Mouse (Mus musculus): ENCODE data around the gene Spata31d1b.
A peak's percentile ranks its signal among the peaks of the same experiment; 100 is the strongest.
"Not testable (repeated sequence)": the region's sequence is repeated elsewhere in the genome, so short reads cannot be mapped to it uniquely, and the experiment has no call there.

Spata31d1b gene

GRCm38 (mm10) chr13:59711984-59712383, at the start of gene Spata31d1b:
TSS of gene Spata31d1b (plus strand) at chr13:59712284.
- not testable (repeated sequence) for DNase-seq (ENCODE audit: low spot score)

- DNase-seq (ENCODE audit: low spot score): no peak
These were observed 48.0 kb upstream of the Spata31d1b start for GRCm38 (mm10) chr13:59663939-59664712.

DNA sequence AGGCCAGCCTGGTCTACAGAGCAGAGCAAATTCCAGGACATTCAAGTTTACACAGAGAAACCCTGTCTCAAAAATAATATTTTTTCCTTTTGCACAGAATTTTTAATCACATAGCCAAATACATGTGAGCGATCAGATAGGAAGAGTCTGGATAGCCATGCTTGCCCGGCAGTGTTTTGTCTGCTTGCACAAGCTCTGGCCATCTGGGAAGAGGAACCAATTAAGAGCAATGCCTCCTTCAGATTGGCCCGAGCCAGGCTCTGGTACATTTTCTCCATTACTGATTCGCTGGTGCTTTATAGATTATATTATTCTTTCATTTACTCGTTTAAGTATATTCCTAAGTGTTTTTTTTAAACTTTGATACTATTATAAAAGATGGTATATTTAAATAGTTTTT, 44.3 kb upstream of the Spata31d1b start:
- DNase-seq (ENCODE audit: low spot score): no peak

- no peak for DNase-seq (ENCODE audit: low spot score)
These were observed 43.5 kb upstream of the Spata31d1b start for GRCm38 (mm10) chr13:59668501-59669093.

DNA sequence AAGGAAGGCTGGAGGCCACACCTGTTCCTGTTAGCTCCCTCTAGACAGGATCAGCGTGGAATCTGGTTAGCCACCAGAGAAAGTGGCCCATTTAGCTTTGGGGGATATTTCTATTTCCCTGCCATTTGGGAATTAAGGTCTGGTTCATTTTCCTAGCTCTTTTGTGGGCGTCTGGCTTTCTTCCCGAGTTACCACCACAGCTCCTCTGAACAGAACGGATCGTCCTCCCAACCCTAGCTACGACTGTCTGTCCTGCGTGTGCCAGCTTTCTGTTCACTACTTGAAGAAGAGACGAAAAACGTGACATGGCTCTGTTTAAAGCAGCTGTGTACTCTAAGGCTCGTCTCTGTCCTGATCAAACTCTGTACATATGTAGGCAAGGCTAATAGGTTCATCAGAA, 42.1 kb upstream of the Spata31d1b start:
- no peak for DNase-seq (ENCODE audit: low spot score)

- peak; percentile 63 for DNase-seq (ENCODE audit: low spot score)
These were observed 40.6 kb upstream of the Spata31d1b start for GRCm38 (mm10) chr13:59671521-59671920.

- DNase-seq (ENCODE audit: low spot score): no peak
These were observed 39.8 kb upstream of the Spata31d1b start for GRCm38 (mm10) chr13:59672248-59672647.

GRCm38 (mm10) chr13:59673597-59673996, 38.5 kb upstream of the Spata31d1b start:
- peak; percentile 34 for DNase-seq (ENCODE audit: low spot score)

GRCm38 (mm10) chr13:59674215-59674614, 37.9 kb upstream of the Spata31d1b start:
- peak; percentile 61 for DNase-seq (ENCODE audit: low spot score)

DNA sequence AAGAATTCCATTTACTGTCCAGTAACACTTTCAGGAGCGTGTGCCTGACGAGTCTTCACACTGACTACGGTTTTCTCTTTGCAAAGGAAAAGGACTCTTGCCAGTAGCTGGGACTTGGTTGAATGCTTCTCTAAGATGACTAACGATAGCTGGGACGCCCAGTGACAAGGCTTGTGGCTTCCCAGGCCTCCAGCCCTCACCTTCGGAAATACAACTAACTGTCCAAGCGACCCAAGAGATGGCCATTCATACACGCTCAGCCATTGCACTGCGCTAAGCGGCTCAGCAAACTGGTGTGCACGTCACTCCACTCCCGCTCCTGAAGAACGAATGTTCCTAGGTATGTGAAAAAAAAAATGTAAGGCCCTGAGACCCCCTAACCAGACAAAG, 37.3 kb upstream of the Spata31d1b start:
- DNase-seq (ENCODE audit: low spot score): peak; percentile 69

- DNase-seq (ENCODE audit: low spot score): peak; percentile 78
These were observed 36.7 kb upstream of the Spata31d1b start, which contains the start of gene Golm1 for GRCm38 (mm10) chr13:59675151-59676011. TSS of gene Golm1 (minus strand) at chr13:59675811.

DNA sequence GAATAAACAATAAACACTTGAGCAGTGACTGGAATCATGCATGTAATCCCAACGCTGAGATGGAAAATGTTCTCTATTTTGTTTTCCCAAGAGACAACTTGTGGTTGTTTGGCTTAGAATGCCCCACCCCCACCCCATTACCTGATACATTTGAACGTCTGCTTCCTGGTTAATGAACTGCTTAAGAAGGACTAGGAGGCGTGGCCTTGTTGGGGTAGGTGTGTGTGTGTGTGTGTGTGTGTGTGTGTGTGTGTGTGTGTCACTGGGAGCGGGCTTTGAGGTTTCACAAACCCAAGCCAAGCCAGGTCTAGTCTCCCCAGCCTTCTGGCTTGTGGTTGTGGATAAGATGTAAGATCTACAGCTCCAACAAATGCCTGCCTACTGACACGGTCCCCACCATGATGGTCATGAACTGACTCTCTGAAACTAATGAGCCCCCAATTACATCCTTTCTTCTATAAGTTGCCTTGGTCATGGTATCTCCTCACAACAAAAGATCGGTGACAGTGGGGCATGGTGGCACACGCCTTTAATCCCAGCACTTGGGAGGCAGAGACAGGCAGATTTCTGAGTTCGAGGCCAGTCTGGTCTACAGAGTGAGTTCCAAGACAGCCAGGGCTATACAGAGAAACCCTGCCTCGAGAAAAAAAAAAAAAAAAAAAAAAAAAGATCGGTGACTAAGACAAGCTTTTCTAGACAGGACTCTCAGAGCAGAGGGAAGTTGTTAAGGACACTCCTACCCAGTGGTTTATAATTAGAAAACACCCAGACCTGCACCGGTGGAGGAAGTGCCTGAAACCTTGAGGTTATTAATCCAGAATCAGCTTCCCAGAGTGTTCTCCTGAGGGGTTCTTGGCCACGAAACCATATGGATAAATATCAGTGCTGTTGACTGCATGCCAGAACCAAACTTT, 35.5 kb upstream of the Spata31d1b start:
- DNase-seq (ENCODE audit: low spot score): no peak

- DNase-seq (ENCODE audit: low spot score): no peak
These were observed 32.8 kb upstream of the Spata31d1b start for GRCm38 (mm10) chr13:59679306-59679705.

- no peak for DNase-seq (ENCODE audit: low spot score)
These were observed 32.2 kb upstream of the Spata31d1b start for GRCm38 (mm10) chr13:59679908-59680307.

- DNase-seq (ENCODE audit: low spot score): no peak
These were observed 29.5 kb upstream of the Spata31d1b start for GRCm38 (mm10) chr13:59682629-59683028.

DNA sequence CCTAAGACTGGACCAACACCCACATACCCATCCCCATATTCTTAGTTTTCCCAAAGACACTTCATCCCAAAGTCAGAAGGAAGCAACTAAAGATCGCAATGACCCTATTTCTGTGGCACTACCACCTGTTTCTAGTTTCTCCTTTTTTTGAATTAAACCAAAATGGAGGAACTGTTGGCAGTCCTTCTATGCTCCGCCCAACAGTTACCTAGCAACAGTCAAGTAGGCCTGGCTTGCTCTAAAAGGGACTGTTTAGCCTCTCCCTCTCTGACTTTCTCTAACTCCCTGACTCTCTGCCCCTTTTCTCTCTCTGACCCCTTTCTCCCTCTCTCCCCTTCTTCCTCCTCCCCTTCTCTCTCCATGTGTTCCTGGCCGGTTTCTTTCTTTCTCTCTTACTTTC, 26.8 kb upstream of the Spata31d1b start:
- no peak for DNase-seq (ENCODE audit: low spot score)

DNA sequence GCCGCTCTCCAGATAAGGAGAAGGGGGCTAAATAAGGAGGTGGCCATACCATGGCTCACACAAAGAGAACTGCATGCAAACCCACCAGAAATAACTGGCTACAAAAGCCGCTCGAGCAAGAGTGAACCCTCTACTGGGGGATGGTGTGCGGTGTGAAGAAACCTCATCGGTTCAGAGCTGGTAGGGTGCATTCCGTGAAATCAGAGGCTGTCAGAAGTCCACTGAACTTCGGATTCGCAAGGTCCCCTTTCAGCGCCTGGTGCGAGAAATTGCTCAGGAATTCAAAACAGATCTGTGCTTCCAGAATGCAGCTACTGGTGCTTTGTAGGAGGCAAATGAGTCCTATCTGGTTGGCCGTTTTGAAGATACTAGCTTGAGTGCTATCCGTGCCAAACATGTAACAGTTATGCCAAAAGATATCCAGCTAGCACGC, 23.7 kb upstream of the Spata31d1b start:
- no peak for DNase-seq (ENCODE audit: low spot score)

DNA sequence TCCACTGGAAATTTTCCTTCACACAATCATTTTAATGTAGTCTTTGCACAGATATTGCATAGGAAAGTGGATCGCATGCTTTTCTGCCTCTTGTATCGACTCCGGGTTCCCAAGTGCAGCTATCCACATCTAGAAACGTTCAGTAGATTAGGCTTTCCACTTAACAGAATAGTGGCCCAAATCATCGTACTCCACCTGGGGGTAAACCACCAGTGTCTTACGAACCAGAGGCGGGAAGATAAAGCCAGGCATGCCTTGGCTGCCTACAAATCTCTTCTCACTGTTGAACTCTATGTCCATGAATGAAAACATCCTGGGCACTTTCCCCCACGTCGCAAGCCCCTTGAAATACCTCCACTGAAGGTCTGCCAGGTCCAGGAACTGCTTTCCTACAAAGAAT, 22.8 kb upstream of the Spata31d1b start:
- no peak for DNase-seq (ENCODE audit: low spot score)

DNA sequence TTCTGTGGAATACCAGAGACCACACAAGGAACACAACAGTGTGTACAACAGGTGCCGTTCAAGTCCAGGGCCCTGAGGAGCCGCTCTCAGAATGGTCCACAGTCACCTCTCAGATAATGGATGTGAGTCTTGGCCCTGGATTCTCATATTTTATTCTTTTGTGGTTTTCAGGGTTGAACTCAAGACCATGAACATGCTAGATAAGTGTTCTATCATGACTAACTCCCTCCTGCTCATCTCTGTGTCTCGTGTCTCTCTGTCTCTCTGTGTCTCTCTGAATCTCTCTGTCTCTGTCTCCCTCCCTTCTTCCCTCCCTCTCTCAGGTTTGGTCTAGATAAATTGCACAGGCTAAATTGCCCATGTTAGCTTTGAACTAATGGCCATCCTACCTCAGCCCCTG, 22.2 kb upstream of the Spata31d1b start:
- no peak for DNase-seq (ENCODE audit: low spot score)

DNA sequence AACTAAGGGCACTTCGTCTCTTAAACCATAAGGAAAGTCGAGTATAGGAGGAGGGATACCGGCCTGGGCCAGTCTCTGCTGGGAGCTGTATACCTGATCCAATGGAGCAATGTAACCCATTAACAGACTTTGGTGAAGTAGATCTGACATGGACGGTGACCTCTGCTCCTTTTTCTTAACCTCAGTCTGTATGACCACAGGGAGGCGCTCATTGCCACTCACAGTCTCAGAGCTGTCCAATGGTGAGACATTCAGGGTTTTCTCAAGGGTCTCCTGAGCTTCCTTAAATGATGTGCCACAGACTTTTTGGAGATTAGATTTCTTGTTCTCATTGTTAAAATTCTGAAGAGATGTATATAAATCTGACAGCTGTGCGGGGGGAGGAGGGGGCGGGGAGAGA, 21.5 kb upstream of the Spata31d1b start:
- no peak for DNase-seq (ENCODE audit: low spot score)

GRCm38 (mm10) chr13:59691478-59691877, 20.6 kb upstream of the Spata31d1b start:
- peak; percentile 42 for DNase-seq (ENCODE audit: low spot score)

GRCm38 (mm10) chr13:59694008-59694407, 18.1 kb upstream of the Spata31d1b start, which contains the start of gene 4921517D22Rik:
TSS of gene 4921517D22Rik (minus strand) at chr13:59694108.
- no peak for DNase-seq (ENCODE audit: low spot score)
